Mouse (Mus musculus) ES-Bruce4 (cell line): Measurements from ENCODE around the gene Cirbp.

ENCODE experiments used
- CTCF ChIP-seq: IDR thresholded peaks from one replicate; pipeline ENCODE4 v1.8.1; 2011; ENCODE audit warnings: low read depth, low read length
- POLR2A ChIP-seq: IDR thresholded peaks from one replicate; pipeline ENCODE4 v1.8.1; 2011; ENCODE audit warnings: low read length; ENCODE audit not compliant: insufficient read depth

GRCm38 (mm10) chr10:80154384-80154783 is 11.4 kb upstream of the Cirbp start:
- TF ChIP-seq CTCF: no peak
- TF ChIP-seq POLR2A: no peak
